Mouse (Mus musculus): ENCODE data around the gene Dcn. TPM values are rescaled to one million over a fixed set of nuclear protein-coding genes. Genes with fewer than 3 reads are reported as not detected.

The Dcn gene
- total RNA-seq (2023) = 9.8 TPM

GRCm38 (mm10) chr10:97479004-97479766, at the start of gene Dcn:
Gene Dcn (plus strand): TSS chr10:97479609.

GRCm38 (mm10) chr10:97564957-97565856, 85.8 kb downstream of the Dcn start, which contains the start of gene Lum:
Gene Lum (plus strand): TSS chr10:97565128.

Other genes starting within 250 kb of the Dcn start
- gene Lum, start 85.5 kb downstream of the Dcn start, total RNA-seq (2023) = not detected
- not detected for gene Kera, start 127.3 kb downstream of the Dcn start, total RNA-seq (2023)
- gene Epyc, start 164.5 kb downstream of the Dcn start, total RNA-seq (2023) = not detected
- gene Ccer1, start 213.4 kb downstream of the Dcn start, total RNA-seq (2023) = not detected
- gene C030005K15Rik, start 247.1 kb downstream of the Dcn start, total RNA-seq (2023) = not detected